Mouse (Mus musculus) left cerebral cortex, postnatal 25 days (tissue): ENCODE measurements around the gene Prkcz. TPM values are rescaled to one million over a fixed set of nuclear protein-coding genes. Genes with fewer than 3 reads are reported as not detected.
"Not testable (repeated sequence)": the region's sequence is repeated elsewhere in the genome, so short reads cannot be mapped to it uniquely, and the experiment has no call there.

Experiments used
- DNase-seq, 2 experiments: peaks; one replicate each; pipeline ENCODE4 v3.0.0; 2022; ENCODE audit warnings: low spot score in 2 of 2, mixed read lengths in 1 of 2
- intact Hi-C: fragments of 180-260 bp; cut with DNase I; formaldehyde crosslinking; loops from one replicate; pipeline ENCODE4 v1.15.1; 2025
- total RNA-seq, 2 experiments: library from RNA; stranded (reverse); gene quantifications; 2 replicates each; pipeline ENCODE4 v1.2.3; 2021

Gene Prkcz
- total RNA-seq, 2 experiments from 2014 or later, result 218 to 220 TPM

- DNase-seq, result no peak
- intact Hi-C loops, result no loop called here
These were observed 1.3 kb upstream of the Prkcz start for GRCm38 (mm10) chr4:155362443-155362842.

GRCm38 (mm10) chr4:155360856-155361255 lies 305 bp downstream of the Prkcz start:
- no peak for DNase-seq
- intact Hi-C loops, result no loop called here

- intact Hi-C loops, result no loop called here
- DNase-seq, result no peak
These were observed 1.3 kb downstream of the Prkcz start for GRCm38 (mm10) chr4:155359560-155360464.

GRCm38 (mm10) chr4:155357601-155358000 lies 3.6 kb downstream of the Prkcz start:
- no peak for DNase-seq
- intact Hi-C loops, result no loop called here

GRCm38 (mm10) chr4:155356354-155356753 lies 4.8 kb downstream of the Prkcz start:
- DNase-seq, result no peak
- intact Hi-C loops, result no loop called here

- no peak for DNase-seq
- intact Hi-C loops, result no loop called here
These were observed 6.6 kb downstream of the Prkcz start for GRCm38 (mm10) chr4:155354546-155354945.

GRCm38 (mm10) chr4:155354035-155354434 lies 7.1 kb downstream of the Prkcz start:
- intact Hi-C loops, result no loop called here
- DNase-seq, result no peak

GRCm38 (mm10) chr4:155352581-155352980 lies 8.6 kb downstream of the Prkcz start:
- DNase-seq, result no peak
- intact Hi-C loops, result no loop called here

- intact Hi-C loops, result no loop called here
- no peak for DNase-seq
These were observed 14.8 kb downstream of the Prkcz start for GRCm38 (mm10) chr4:155346350-155346749.

- peak; percentile 89 to 95 for DNase-seq
- intact Hi-C loops, result no loop called here
These were observed 15.6 kb downstream of the Prkcz start for GRCm38 (mm10) chr4:155345608-155345953.

- intact Hi-C loops, result no loop called here
- peak; percentile 48 to 52 for DNase-seq
These were observed 16.2 kb downstream of the Prkcz start for GRCm38 (mm10) chr4:155344716-155345607.

GRCm38 (mm10) chr4:155344299-155344600 lies 16.9 kb downstream of the Prkcz start:
- intact Hi-C loops, result no loop called here
- DNase-seq, result peak; percentile 43 to 50

GRCm38 (mm10) chr4:155343415-155344298 lies 17.5 kb downstream of the Prkcz start:
- peak; percentile 27 to 60 for DNase-seq
- intact Hi-C loops, result no loop called here

- no peak for DNase-seq
- intact Hi-C loops, result no loop called here
These were observed 24.7 kb downstream of the Prkcz start for GRCm38 (mm10) chr4:155336284-155337050.

- intact Hi-C loops, result no loop called here
- no peak for DNase-seq
These were observed 28.9 kb downstream of the Prkcz start for GRCm38 (mm10) chr4:155332253-155332652.

- intact Hi-C loops, result not testable (repeated sequence)
These were observed 32.8 kb downstream of the Prkcz start for GRCm38 (mm10) chr4:155328385-155328784.

GRCm38 (mm10) chr4:155325773-155326172 lies 35.4 kb downstream of the Prkcz start:
- DNase-seq, result no peak
- intact Hi-C loops, result no loop called here

More at GRCm38 (mm10) chr4:155328385-155328784, 32.8 kb downstream of the Prkcz start:
- peak in 1 of 2 experiments; percentile 64 for DNase-seq

GRCm38 (mm10) chr4:155324511-155324910 lies 36.6 kb downstream of the Prkcz start:
- intact Hi-C loops, result no loop called here
- no peak for DNase-seq
